Mouse (Mus musculus): ENCODE data around the gene Mastl. TPM values are rescaled to one million over a fixed set of nuclear protein-coding genes. Genes with fewer than 3 reads are reported as not detected.

Mastl gene
- polyA plus RNA-seq, 1 experiment from 2014 or later: 17.7 TPM

GRCm38 (mm10) chr2:23102266-23102665, 53.6 kb downstream of the Mastl start:
- ATAC-seq (replicated peaks; ENCODE audit: low FRiP score): no peak
- Histone ChIP-seq H3K4me1 (replicated peaks; ENCODE audit: control insufficient read depth, insufficient read depth, low read length) (no peaks in the 10 kb centered on the region), H3K27me3 (ENCODE audit: control insufficient read depth, insufficient read depth, low read length) (no peaks in the 10 kb centered on the region), H3K9me3 (ENCODE audit: control insufficient read depth, low read length) (no peaks in the 10 kb centered on the region), H3K27ac (ENCODE audit: low read depth, low read length) (no peak overlapping the region), H3K36me3 (ENCODE audit: control insufficient read depth, insufficient read depth, low read length) (0 out of 2 replicates have a peak, but pooled peaks cover 2% of the 10 kb centered on the region), H3K9ac (ENCODE audit: low read length) (no peak overlapping the region), H3K4me2 (ENCODE audit: low read depth, low read length, severe bottlenecking) (no peak overlapping the region), H3K4me3 (ENCODE audit: low read depth, low read length) (no peak overlapping the region)
- DNase-seq (ENCODE audit: low spot score): no peak

GRCm38 (mm10) chr2:23097028-23097427, 58.8 kb downstream of the Mastl start:
- Histone ChIP-seq H3K4me3 (ENCODE audit: low read depth, low read length) (no peak overlapping the region), H3K4me2 (ENCODE audit: low read depth, low read length, severe bottlenecking) (no peak overlapping the region), H3K9me3 (ENCODE audit: control insufficient read depth, low read length) (no peaks in the 10 kb centered on the region), H3K4me1 (replicated peaks; ENCODE audit: control insufficient read depth, insufficient read depth, low read length) (no peaks in the 10 kb centered on the region), H3K36me3 (ENCODE audit: control insufficient read depth, insufficient read depth, low read length) (peaks cover 2% of the 10 kb centered on the region; the same call in 1 of the 2 replicates), H3K9ac (ENCODE audit: low read length) (no peak overlapping the region), H3K27me3 (ENCODE audit: control insufficient read depth, insufficient read depth, low read length) (no peaks in the 10 kb centered on the region), H3K27ac (ENCODE audit: low read depth, low read length) (no peak overlapping the region)
- DNase-seq (ENCODE audit: low spot score) (no peak), ATAC-seq (replicated peaks; ENCODE audit: low FRiP score) (no peak)

- Histone ChIP-seq H3K4me2 (ENCODE audit: low read depth, low read length, severe bottlenecking) (no peak overlapping the region), H3K4me1 (replicated peaks; ENCODE audit: control insufficient read depth, insufficient read depth, low read length) (no peaks in the 10 kb centered on the region), H3K27me3 (ENCODE audit: control insufficient read depth, insufficient read depth, low read length) (no peaks in the 10 kb centered on the region), H3K4me3 (ENCODE audit: low read depth, low read length) (no peak overlapping the region), H3K9me3 (ENCODE audit: control insufficient read depth, low read length) (no peaks in the 10 kb centered on the region), H3K9ac (ENCODE audit: low read length) (no peak overlapping the region), H3K27ac (ENCODE audit: low read depth, low read length) (no peak overlapping the region), H3K36me3 (ENCODE audit: control insufficient read depth, insufficient read depth, low read length) (no peaks in the 10 kb centered on the region; the same call in none of the 2 replicates)
- 52% methylated on average over 5 of the region's 5 CpGs for WGBS
- DNase-seq (ENCODE audit: low spot score) (peak; percentile 54), ATAC-seq (replicated peaks; ENCODE audit: low FRiP score) (no peak)
These were observed 63.6 kb downstream of the Mastl start for GRCm38 (mm10) chr2:23092216-23092615.

- no peak overlapping the region for H3K4me3 ChIP-seq (ENCODE audit: low read depth, low read length)
- DNase-seq (ENCODE audit: low spot score) (no peak), ATAC-seq (replicated peaks; ENCODE audit: low FRiP score) (no peak)
- no peak overlapping the region for H3K27ac ChIP-seq (ENCODE audit: low read depth, low read length)
- no peak overlapping the region for H3K4me2 ChIP-seq (ENCODE audit: low read depth, low read length, severe bottlenecking)
- no peaks in the 10 kb centered on the region for H3K9me3 ChIP-seq (ENCODE audit: control insufficient read depth, low read length)
- H3K36me3 ChIP-seq (ENCODE audit: control insufficient read depth, insufficient read depth, low read length): no peaks in the 10 kb centered on the region
- H3K27me3 ChIP-seq (ENCODE audit: control insufficient read depth, insufficient read depth, low read length): no peaks in the 10 kb centered on the region
- 95% methylated on average over 8 of the region's 8 CpGs for WGBS
- H3K4me1 ChIP-seq (replicated peaks; ENCODE audit: control insufficient read depth, insufficient read depth, low read length): no peaks in the 10 kb centered on the region
- H3K9ac ChIP-seq (ENCODE audit: low read length): no peak overlapping the region
These were observed 71.3 kb downstream of the Mastl start for GRCm38 (mm10) chr2:23084540-23084939.

GRCm38 (mm10) chr2:23078588-23078987, 77.2 kb downstream of the Mastl start:
- Histone ChIP-seq H3K9me3 (ENCODE audit: control insufficient read depth, low read length) (no peaks in the 10 kb centered on the region; the same call in 1 of the 2 replicates), H3K9ac (ENCODE audit: low read length) (no peak overlapping the region), H3K36me3 (ENCODE audit: control insufficient read depth, insufficient read depth, low read length) (no peaks in the 10 kb centered on the region; the same call in 1 of the 2 replicates), H3K4me1 (replicated peaks; ENCODE audit: control insufficient read depth, insufficient read depth, low read length) (no peaks in the 10 kb centered on the region), H3K27me3 (ENCODE audit: control insufficient read depth, insufficient read depth, low read length) (no peaks in the 10 kb centered on the region), H3K4me2 (ENCODE audit: low read depth, low read length, severe bottlenecking) (no peak overlapping the region), H3K4me3 (ENCODE audit: low read depth, low read length) (no peak overlapping the region), H3K27ac (ENCODE audit: low read depth, low read length) (no peak overlapping the region)
- ATAC-seq (replicated peaks; ENCODE audit: low FRiP score) (no peak), DNase-seq (ENCODE audit: low spot score) (no peak)
- WGBS: 92% methylated on average over 2 of the region's 2 CpGs

- no peaks in the 10 kb centered on the region for H3K4me1 ChIP-seq (replicated peaks; ENCODE audit: control insufficient read depth, insufficient read depth, low read length)
- no peak for DNase-seq (ENCODE audit: low spot score)
- H3K9ac ChIP-seq (ENCODE audit: low read length): no peak overlapping the region
- WGBS: 88% methylated on average over 5 of the region's 5 CpGs
- no peaks in the 10 kb centered on the region; the same call in 1 of the 2 replicates for H3K9me3 ChIP-seq (ENCODE audit: control insufficient read depth, low read length)
- no peaks in the 10 kb centered on the region; the same call in 1 of the 2 replicates for H3K36me3 ChIP-seq (ENCODE audit: control insufficient read depth, insufficient read depth, low read length)
- H3K4me3 ChIP-seq (ENCODE audit: low read depth, low read length): no peak overlapping the region
- H3K27ac ChIP-seq (ENCODE audit: low read depth, low read length): no peak overlapping the region
- no peak for ATAC-seq (replicated peaks; ENCODE audit: low FRiP score)
- H3K4me2 ChIP-seq (ENCODE audit: low read depth, low read length, severe bottlenecking): no peak overlapping the region
- H3K27me3 ChIP-seq (ENCODE audit: control insufficient read depth, insufficient read depth, low read length): no peaks in the 10 kb centered on the region
These were observed 78.1 kb downstream of the Mastl start for GRCm38 (mm10) chr2:23077693-23078092.

- DNase-seq (ENCODE audit: low spot score) (no peak), ATAC-seq (replicated peaks; ENCODE audit: low FRiP score) (no peak)
- Histone ChIP-seq H3K4me1 (replicated peaks; ENCODE audit: control insufficient read depth, insufficient read depth, low read length) (no peaks in the 10 kb centered on the region), H3K27ac (ENCODE audit: low read depth, low read length) (no peak overlapping the region), H3K27me3 (ENCODE audit: control insufficient read depth, insufficient read depth, low read length) (no peaks in the 10 kb centered on the region), H3K36me3 (ENCODE audit: control insufficient read depth, insufficient read depth, low read length) (no peaks in the 10 kb centered on the region; the same call in 1 of the 2 replicates), H3K4me2 (ENCODE audit: low read depth, low read length, severe bottlenecking) (no peak overlapping the region), H3K9ac (ENCODE audit: low read length) (no peak overlapping the region), H3K9me3 (ENCODE audit: control insufficient read depth, low read length) (no peaks in the 10 kb centered on the region; the same call in 1 of the 2 replicates), H3K4me3 (ENCODE audit: low read depth, low read length) (no peak overlapping the region)
These were observed 79.0 kb downstream of the Mastl start for GRCm38 (mm10) chr2:23076783-23077182.

GRCm38 (mm10) chr2:23075846-23076245, 80.0 kb downstream of the Mastl start:
- Histone ChIP-seq H3K4me2 (ENCODE audit: low read depth, low read length, severe bottlenecking) (no peak overlapping the region), H3K27me3 (ENCODE audit: control insufficient read depth, insufficient read depth, low read length) (no peaks in the 10 kb centered on the region), H3K27ac (ENCODE audit: low read depth, low read length) (no peak overlapping the region), H3K4me1 (replicated peaks; ENCODE audit: control insufficient read depth, insufficient read depth, low read length) (no peaks in the 10 kb centered on the region), H3K36me3 (ENCODE audit: control insufficient read depth, insufficient read depth, low read length) (no peaks in the 10 kb centered on the region; the same call in 1 of the 2 replicates), H3K9me3 (ENCODE audit: control insufficient read depth, low read length) (no peaks in the 10 kb centered on the region; the same call in 1 of the 2 replicates), H3K4me3 (ENCODE audit: low read depth, low read length) (no peak overlapping the region), H3K9ac (ENCODE audit: low read length) (no peak overlapping the region)
- DNase-seq (ENCODE audit: low spot score): no peak
- no peak for ATAC-seq (replicated peaks; ENCODE audit: low FRiP score)

GRCm38 (mm10) chr2:23071406-23071805, 84.4 kb downstream of the Mastl start:
- no peak for DNase-seq (ENCODE audit: low spot score)
- H3K4me2 ChIP-seq (ENCODE audit: low read depth, low read length, severe bottlenecking): no peak overlapping the region
- H3K27me3 ChIP-seq (ENCODE audit: control insufficient read depth, insufficient read depth, low read length): no peaks in the 10 kb centered on the region
- H3K9me3 ChIP-seq (ENCODE audit: control insufficient read depth, low read length): no peaks in the 10 kb centered on the region
- H3K36me3 ChIP-seq (ENCODE audit: control insufficient read depth, insufficient read depth, low read length): no peaks in the 10 kb centered on the region; the same call in 1 of the 2 replicates
- ATAC-seq (replicated peaks; ENCODE audit: low FRiP score): no peak
- H3K9ac ChIP-seq (ENCODE audit: low read length): no peak overlapping the region
- H3K4me1 ChIP-seq (replicated peaks; ENCODE audit: control insufficient read depth, insufficient read depth, low read length): no peaks in the 10 kb centered on the region
- H3K4me3 ChIP-seq (ENCODE audit: low read depth, low read length): no peak overlapping the region
- H3K27ac ChIP-seq (ENCODE audit: low read depth, low read length): no peak overlapping the region
- WGBS: 73% methylated on average over 1 of the region's 1 CpGs
